Mouse (Mus musculus): ENCODE measurements at regions not wholly inside any gene's neighbourhood (a gene's known extent, or its start where the extent isn't known, plus 50 kb on each side); places are given as distances from the start of the nearest gene placed in this dataset.

GRCm38 (mm10) chr10:19185790-19186581, 170.3 kb upstream of the Olig3 start:
- H3K4me2 ChIP-seq, result peak overlapping the region; percentile 57
- no peaks in the 10 kb centered on the region for H3K36me3 ChIP-seq
- no peaks in the 10 kb centered on the region for H3K27me3 ChIP-seq (replicated peaks)
- no peak overlapping the region; the same call in 1 of the 2 replicates for H3K9ac ChIP-seq
- 8% methylated on average over 18 of the region's 18 CpGs for WGBS
- H3K27ac ChIP-seq, result no peak overlapping the region
- peak overlapping the region; percentile 37 for H3K4me3 ChIP-seq (replicated peaks)
- no peaks in the 10 kb centered on the region for H3K9me3 ChIP-seq
- H3K4me1 ChIP-seq, result no peaks in the 10 kb centered on the region
- ATAC-seq (ENCODE audit: insufficient read depth, low FRiP score, low read depth), result no peak; the same call in 1 of the 2 replicates

GRCm38 (mm10) chr10:19184886-19185285, 169.4 kb upstream of the Tnfaip3 start:
- Histone ChIP-seq H3K9me3 (no peaks in the 10 kb centered on the region), H3K27ac (no peak overlapping the region), H3K4me2 (no peak overlapping the region), H3K9ac (no peak overlapping the region), H3K4me1 (no peaks in the 10 kb centered on the region), H3K4me3 (replicated peaks) (no peak overlapping the region), H3K27me3 (replicated peaks) (no peaks in the 10 kb centered on the region), H3K36me3 (no peaks in the 10 kb centered on the region)
- ATAC-seq (ENCODE audit: insufficient read depth, low FRiP score, low read depth), result no peak
- WGBS, result 91% methylated on average over 7 of the region's 7 CpGs

- no peak for ATAC-seq (ENCODE audit: insufficient read depth, low FRiP score, low read depth)
- WGBS, result 85% methylated on average over 5 of the region's 5 CpGs
- Histone ChIP-seq H3K27ac (no peak overlapping the region), H3K36me3 (no peaks in the 10 kb centered on the region), H3K9ac (no peak overlapping the region), H3K4me1 (no peaks in the 10 kb centered on the region), H3K4me2 (no peak overlapping the region), H3K27me3 (replicated peaks) (no peaks in the 10 kb centered on the region), H3K9me3 (no peaks in the 10 kb centered on the region), H3K4me3 (replicated peaks) (no peak overlapping the region)
These were observed 162.4 kb upstream of the Tnfaip3 start for GRCm38 (mm10) chr10:19177895-19178294.

GRCm38 (mm10) chr10:19177414-19177813, 162.0 kb upstream of the Tnfaip3 start:
- no peak; the same call in 1 of the 2 replicates for ATAC-seq (ENCODE audit: insufficient read depth, low FRiP score, low read depth)
- 57% methylated on average over 2 of the region's 2 CpGs for WGBS
- no peaks in the 10 kb centered on the region for H3K9me3 ChIP-seq
- no peaks in the 10 kb centered on the region for H3K36me3 ChIP-seq
- H3K4me1 ChIP-seq, result no peaks in the 10 kb centered on the region
- no peaks in the 10 kb centered on the region for H3K27me3 ChIP-seq (replicated peaks)
- no peak overlapping the region for H3K27ac ChIP-seq
- H3K4me2 ChIP-seq, result no peak overlapping the region
- no peak overlapping the region for H3K9ac ChIP-seq
- H3K4me3 ChIP-seq (replicated peaks), result no peak overlapping the region

- no peak overlapping the region for H3K4me2 ChIP-seq
- no peak overlapping the region for H3K27ac ChIP-seq
- ATAC-seq (ENCODE audit: insufficient read depth, low FRiP score, low read depth), result no peak
- no peak overlapping the region for H3K4me3 ChIP-seq (replicated peaks)
- WGBS, result 56% methylated on average over 3 of the region's 3 CpGs
- no peaks in the 10 kb centered on the region for H3K36me3 ChIP-seq
- no peaks in the 10 kb centered on the region for H3K4me1 ChIP-seq
- no peaks in the 10 kb centered on the region for H3K27me3 ChIP-seq (replicated peaks)
- H3K9ac ChIP-seq, result no peak overlapping the region
- no peaks in the 10 kb centered on the region for H3K9me3 ChIP-seq
These were observed 160.8 kb upstream of the Tnfaip3 start for GRCm38 (mm10) chr10:19176249-19176648.

GRCm38 (mm10) chr10:19171834-19172233, 156.4 kb upstream of the Tnfaip3 start:
- Histone ChIP-seq H3K4me1 (no peaks in the 10 kb centered on the region), H3K4me3 (replicated peaks) (no peak overlapping the region), H3K27ac (no peak overlapping the region), H3K27me3 (replicated peaks) (no peaks in the 10 kb centered on the region), H3K36me3 (no peaks in the 10 kb centered on the region), H3K9me3 (no peaks in the 10 kb centered on the region), H3K9ac (no peak overlapping the region), H3K4me2 (no peak overlapping the region)
- no peak for ATAC-seq (ENCODE audit: insufficient read depth, low FRiP score, low read depth)
- WGBS, result 68% methylated on average over 3 of the region's 3 CpGs

- no peaks in the 10 kb centered on the region for H3K4me1 ChIP-seq
- H3K27ac ChIP-seq, result no peak overlapping the region
- no peaks in the 10 kb centered on the region for H3K27me3 ChIP-seq (replicated peaks)
- H3K9ac ChIP-seq, result no peak overlapping the region
- no peaks in the 10 kb centered on the region for H3K9me3 ChIP-seq
- H3K4me3 ChIP-seq (replicated peaks), result no peak overlapping the region
- no peaks in the 10 kb centered on the region for H3K36me3 ChIP-seq
- 40% methylated on average over 4 of the region's 4 CpGs for WGBS
- ATAC-seq (ENCODE audit: insufficient read depth, low FRiP score, low read depth), result no peak
- no peak overlapping the region for H3K4me2 ChIP-seq
These were observed 155.1 kb upstream of the Tnfaip3 start for GRCm38 (mm10) chr10:19170596-19170995.

GRCm38 (mm10) chr10:19169272-19169671, 153.8 kb upstream of the Tnfaip3 start:
- Histone ChIP-seq H3K9ac (no peak overlapping the region), H3K4me3 (replicated peaks) (no peak overlapping the region), H3K27me3 (replicated peaks) (no peaks in the 10 kb centered on the region), H3K4me2 (no peak overlapping the region), H3K9me3 (no peaks in the 10 kb centered on the region), H3K27ac (no peak overlapping the region), H3K4me1 (no peaks in the 10 kb centered on the region), H3K36me3 (no peaks in the 10 kb centered on the region)
- WGBS, result 83% methylated on average over 2 of the region's 2 CpGs
- ATAC-seq (ENCODE audit: insufficient read depth, low FRiP score, low read depth), result no peak

- no peak for ATAC-seq (ENCODE audit: insufficient read depth, low FRiP score, low read depth)
- H3K9me3 ChIP-seq, result no peaks in the 10 kb centered on the region
- WGBS, result 81% methylated on average over 5 of the region's 5 CpGs
These were observed 152.9 kb upstream of the Tnfaip3 start for GRCm38 (mm10) chr10:19168362-19168761.

GRCm38 (mm10) chr10:19167641-19168271, 152.3 kb upstream of the Tnfaip3 start:
- H3K9ac ChIP-seq, result no peak overlapping the region
- no peak overlapping the region for H3K4me3 ChIP-seq (replicated peaks)
- no peaks in the 10 kb centered on the region for H3K4me1 ChIP-seq
- no peaks in the 10 kb centered on the region for H3K27me3 ChIP-seq (replicated peaks)
- H3K36me3 ChIP-seq, result no peaks in the 10 kb centered on the region
- ATAC-seq (ENCODE audit: insufficient read depth, low FRiP score, low read depth), result peak; percentile 63
- H3K9me3 ChIP-seq, result no peaks in the 10 kb centered on the region
- peak overlapping the region; percentile 13; the same call in 1 of the 2 replicates for H3K4me2 ChIP-seq
- WGBS, result 30% methylated on average over 8 of the region's 8 CpGs
- 0 out of 2 replicates have a peak overlapping the region, but pooled peaks have one; percentile 8 for H3K27ac ChIP-seq

More at GRCm38 (mm10) chr10:19168362-19168761, 152.9 kb upstream of the Tnfaip3 start:
- Histone ChIP-seq H3K4me1 (no peaks in the 10 kb centered on the region), H3K9ac (no peak overlapping the region), H3K36me3 (no peaks in the 10 kb centered on the region), H3K4me3 (replicated peaks) (no peak overlapping the region), H3K27ac (no peak overlapping the region), H3K4me2 (no peak overlapping the region), H3K27me3 (replicated peaks) (no peaks in the 10 kb centered on the region)

- Histone ChIP-seq H3K4me3 (replicated peaks) (no peak overlapping the region), H3K4me2 (no peak overlapping the region), H3K27ac (no peak overlapping the region), H3K27me3 (replicated peaks) (no peaks in the 10 kb centered on the region), H3K9ac (no peak overlapping the region), H3K4me1 (no peaks in the 10 kb centered on the region), H3K9me3 (no peaks in the 10 kb centered on the region), H3K36me3 (no peaks in the 10 kb centered on the region)
- no peak for ATAC-seq (ENCODE audit: insufficient read depth, low FRiP score, low read depth)
- WGBS, result 77% methylated on average over 7 of the region's 7 CpGs
These were observed 151.6 kb upstream of the Tnfaip3 start for GRCm38 (mm10) chr10:19167101-19167500.

- no peak for ATAC-seq (ENCODE audit: insufficient read depth, low FRiP score, low read depth)
- H3K9me3 ChIP-seq, result no peaks in the 10 kb centered on the region
These were observed 146.6 kb upstream of the Tnfaip3 start for GRCm38 (mm10) chr10:19162104-19162503.

More at GRCm38 (mm10) chr10:19162104-19162503, 146.6 kb upstream of the Tnfaip3 start:
- Histone ChIP-seq H3K9ac (no peak overlapping the region), H3K27ac (no peak overlapping the region), H3K4me3 (replicated peaks) (no peak overlapping the region), H3K27me3 (replicated peaks) (no peaks in the 10 kb centered on the region), H3K4me1 (no peaks in the 10 kb centered on the region), H3K36me3 (no peaks in the 10 kb centered on the region), H3K4me2 (no peak overlapping the region)
- 72% methylated on average over 2 of the region's 2 CpGs for WGBS

Data from stomach, embryonic 15.5 days (tissue).